Mouse (Mus musculus) thymus, adult 2 months (tissue): ENCODE measurements around the gene 4930426L09Rik. TPM values are rescaled to one million over a fixed set of nuclear protein-coding genes. Genes with fewer than 3 reads are reported as not detected.

Experiments used
- DNase-seq: peaks from one replicate; pipeline ENCODE4 v3.0.0; 2021
- H3K27ac ChIP-seq: fragments of 200-500 bp; 2 replicates; pipeline ENCODE4 v1.5.1; 2012; ENCODE audit warnings: low read length, control low read depth; ENCODE audit not compliant: control insufficient read depth, insufficient read depth
- H3K27me3 ChIP-seq: fragments of 200-500 bp; 2 replicates; pipeline ENCODE4 v1.6.1; 2012; ENCODE audit warnings: mild to moderate bottlenecking, low read length, moderate library complexity, mixed read lengths; ENCODE audit not compliant: control insufficient read depth, insufficient read depth
- H3K36me3 ChIP-seq: fragments of 200-500 bp; 2 replicates; pipeline ENCODE4 v1.6.1; 2012; ENCODE audit warnings: mild to moderate bottlenecking, low read length, moderate library complexity; ENCODE audit not compliant: control insufficient read depth, insufficient read depth
- H3K4me1 ChIP-seq: fragments of 200-500 bp; replicated peaks from 2 replicates; pipeline ENCODE4 v1.6.1; 2012; ENCODE audit warnings: low read length; ENCODE audit not compliant: control insufficient read depth, insufficient read depth
- H3K4me3 ChIP-seq: fragments of 200-500 bp; 2 replicates; pipeline ENCODE4 v1.5.1; 2012; ENCODE audit warnings: mild to moderate bottlenecking, low read length, control low read depth, moderate library complexity; ENCODE audit not compliant: control insufficient read depth, insufficient read depth
- CTCF ChIP-seq: fragments of 200-500 bp; IDR thresholded peaks from 2 replicates; pipeline ENCODE4 v1.5.1; 2012; ENCODE audit warnings: mild to moderate bottlenecking, control low read depth, low read length, moderate library complexity, borderline replicate concordance; ENCODE audit not compliant: control insufficient read depth, poor library complexity, insufficient read depth; ENCODE audit errors: extremely low read depth
- POLR2A ChIP-seq: fragments of 200-500 bp; IDR thresholded peaks from 2 replicates; pipeline ENCODE4 v1.6.1; 2012; ENCODE audit warnings: mild to moderate bottlenecking, low read length, control low read depth, moderate library complexity; ENCODE audit not compliant: control insufficient read depth, poor library complexity, insufficient read depth; ENCODE audit errors: extremely low read depth
- WGBS: fragments of 180-500 bp; shearing (Covaris S2); methylation state at CpG from one replicate; pipeline ENCODE4 v1.1.7; 2018; 5-methylcytosine and 5-hydroxymethylcytosine counted together
- polyA plus RNA-seq: library from polyadenylated mRNA; depleted of rRNA; stranded (reverse); fragments of >200 nt; gene quantifications from 2 replicates; pipeline ENCODE4 v1.2.3, GENCODE M21; 2012; rRNA removed

4930426L09Rik gene
- polyA plus RNA-seq, 1 experiment, result 2.0 TPM

DNA sequence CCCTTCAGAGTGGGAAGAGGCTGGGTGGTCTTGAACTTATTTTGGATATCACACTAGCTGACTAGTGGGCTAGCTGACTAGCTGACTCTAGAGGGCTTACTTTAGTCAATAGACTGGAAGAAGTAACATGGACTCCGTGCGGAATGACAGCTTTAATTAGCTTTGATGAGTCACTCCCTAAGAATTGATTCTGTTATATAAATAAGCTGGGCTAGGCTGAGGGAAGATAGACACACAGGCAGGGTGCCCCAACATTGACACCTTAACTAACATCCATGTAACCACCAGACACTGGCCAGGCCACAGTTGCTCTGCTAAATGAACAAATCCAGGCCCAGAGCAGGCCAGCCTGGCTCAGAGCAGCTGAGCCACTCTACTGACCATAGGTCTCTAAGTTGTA, 26.7 kb downstream of the 4930426L09Rik start:
- H3K36me3 ChIP-seq, result no peaks in the 10 kb centered on the region
- H3K4me3 ChIP-seq, result no peak overlapping the region
- no peaks in the 10 kb centered on the region for H3K4me1 ChIP-seq
- no peak for DNase-seq
- H3K27me3 ChIP-seq, result no peaks in the 10 kb centered on the region
- H3K27ac ChIP-seq, result no peak overlapping the region
- 97% methylated on average over 2 of the region's 2 CpGs for WGBS
- TF ChIP-seq POLR2A (no peak), CTCF (no peak)

DNA sequence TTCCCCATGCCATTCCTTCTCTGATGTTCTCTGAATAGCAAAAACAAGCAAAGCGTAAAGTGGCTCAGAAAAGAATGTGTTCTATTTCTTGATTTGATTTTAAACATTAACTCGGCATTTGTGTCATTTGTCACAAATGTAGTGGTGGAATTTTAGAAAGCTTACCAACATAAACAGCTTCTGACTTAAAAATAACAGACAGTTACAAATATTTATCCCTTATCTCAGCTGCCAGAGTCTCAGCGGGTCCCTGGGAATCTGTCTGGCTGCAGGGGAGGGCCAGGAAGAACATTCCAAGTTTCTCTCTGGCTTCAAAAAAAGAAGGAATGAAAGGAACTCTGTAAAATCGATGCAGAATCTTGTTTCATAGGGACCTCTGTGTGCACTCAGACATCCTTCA, 39.3 kb downstream of the 4930426L09Rik start:
- Histone ChIP-seq H3K36me3 (no peaks in the 10 kb centered on the region), H3K4me1 (peaks cover 4% of the 10 kb centered on the region), H3K4me3 (no peak overlapping the region), H3K27me3 (no peaks in the 10 kb centered on the region), H3K27ac (no peak overlapping the region)
- TF ChIP-seq CTCF (no peak), POLR2A (no peak)
- no peak for DNase-seq
- 90% methylated on average over 4 of the region's 4 CpGs for WGBS

DNA sequence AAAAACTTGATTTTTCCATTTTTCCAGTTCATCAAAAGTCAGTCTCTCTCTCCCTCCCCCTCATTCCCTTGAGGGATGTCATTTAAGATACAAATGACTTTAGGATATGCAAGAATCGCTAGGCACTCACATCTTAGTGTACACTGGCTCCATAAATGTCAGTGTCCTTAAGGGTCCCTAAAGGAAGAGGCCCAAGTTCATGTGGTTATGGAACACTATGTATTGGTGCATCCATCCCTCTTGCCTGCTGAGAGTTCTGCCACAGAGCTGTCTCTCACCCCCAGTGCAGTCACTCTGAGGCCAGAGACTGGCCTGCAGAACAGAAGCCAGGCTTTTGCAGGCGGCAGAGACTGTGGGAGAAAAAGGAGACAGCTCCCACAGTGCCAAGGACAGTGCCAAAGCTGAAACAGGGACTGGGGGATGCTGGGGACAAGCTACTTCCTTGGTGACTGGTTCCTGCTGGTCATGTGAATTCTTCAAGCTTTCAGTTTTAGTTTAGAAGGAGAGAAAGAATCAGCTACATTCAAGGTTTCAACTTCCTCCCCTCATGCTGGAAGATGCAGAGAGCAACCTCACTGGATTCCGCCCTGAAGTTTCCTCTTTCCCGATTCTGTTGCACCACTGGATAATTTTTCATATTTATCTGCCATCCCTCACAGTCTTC, 39.9 kb downstream of the 4930426L09Rik start:
- 65% methylated on average over 4 of the region's 4 CpGs for WGBS
- H3K27me3 ChIP-seq, result no peaks in the 10 kb centered on the region
- no peak for DNase-seq
- H3K4me3 ChIP-seq, result no peak overlapping the region
- H3K4me1 ChIP-seq, result peaks cover 4% of the 10 kb centered on the region
- H3K36me3 ChIP-seq, result no peaks in the 10 kb centered on the region
- H3K27ac ChIP-seq, result no peak overlapping the region
- no peak for TF ChIP-seq POLR2A
- TF ChIP-seq CTCF, result no peak

DNA sequence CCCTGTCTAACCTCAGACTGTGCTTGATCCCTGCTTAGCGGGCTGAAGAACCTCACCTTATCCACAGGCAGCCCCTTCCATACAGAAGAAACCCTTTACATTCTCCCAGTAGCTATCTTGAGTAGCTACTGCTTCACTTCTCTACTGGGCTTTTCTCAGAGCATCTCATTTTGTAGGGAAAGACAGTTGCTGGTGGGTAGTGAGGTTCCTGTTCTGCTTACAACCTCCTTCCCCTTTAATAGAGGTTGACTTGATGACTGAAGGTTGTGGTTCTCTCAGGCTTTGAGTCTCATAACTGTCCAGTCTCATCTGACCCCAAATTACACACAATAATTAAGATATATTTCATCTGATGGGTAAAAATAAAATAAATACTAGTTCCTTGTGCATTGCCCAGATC, 50.1 kb downstream of the 4930426L09Rik start:
- no peak for DNase-seq
- peaks cover 6% of the 10 kb centered on the region for H3K4me1 ChIP-seq
- WGBS, result 91% methylated on average over 1 of the region's 1 CpGs
- no peak overlapping the region for H3K27ac ChIP-seq
- H3K4me3 ChIP-seq, result no peak overlapping the region
- TF ChIP-seq CTCF (no peak), POLR2A (no peak)
- H3K36me3 ChIP-seq, result no peaks in the 10 kb centered on the region
- H3K27me3 ChIP-seq, result no peaks in the 10 kb centered on the region

DNA sequence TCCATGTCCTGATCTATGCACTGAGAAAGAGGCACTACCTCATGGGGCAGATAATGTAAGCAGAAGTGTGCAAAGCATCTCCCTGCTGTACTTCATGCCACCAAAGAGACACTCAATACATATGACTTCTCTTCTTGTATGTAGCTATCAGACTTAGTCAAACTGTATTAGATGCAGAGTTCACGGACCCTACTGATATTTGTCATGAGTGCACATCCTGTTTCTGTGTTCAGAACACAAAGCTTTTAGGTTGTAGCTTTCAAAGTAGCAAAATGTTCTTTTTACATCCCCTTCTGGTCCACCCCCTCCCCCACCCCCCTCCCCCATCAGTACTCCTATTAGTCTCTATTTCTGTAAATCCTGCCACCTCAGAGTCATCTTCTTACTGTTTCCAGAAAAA, 51.2 kb downstream of the 4930426L09Rik start:
- TF ChIP-seq CTCF, result no peak
- TF ChIP-seq POLR2A, result no peak
- no peaks in the 10 kb centered on the region for H3K36me3 ChIP-seq
- peaks cover 6% of the 10 kb centered on the region for H3K4me1 ChIP-seq
- H3K27me3 ChIP-seq, result no peaks in the 10 kb centered on the region
- H3K27ac ChIP-seq, result no peak overlapping the region
- H3K4me3 ChIP-seq, result no peak overlapping the region
- DNase-seq, result no peak
- WGBS, result 29% methylated on average over 1 of the region's 1 CpGs

Other genes with a start within 250 kb of the 4930426L09Rik start
- gene Pip4k2a, start 217 bp upstream of the 4930426L09Rik start, polyA plus RNA-seq, result 55.0 and 61.2 TPM in 2 replicates
- 0.05 and 0.11 TPM in 2 replicates for gene Armc3, start 201.0 kb downstream of the 4930426L09Rik start, polyA plus RNA-seq